Mouse (Mus musculus): Measurements from ENCODE around the gene Cmpk2. TPM values are rescaled to one million over a fixed set of nuclear protein-coding genes. Genes with fewer than 3 reads are reported as not detected.

Gene Cmpk2
- polyA plus RNA-seq, 1 experiment from 2014 or later = 2.3 TPM

Other genes with a start within 250 kb of the Cmpk2 start
- 11.8 and 16.6 TPM in 2 replicates for gene Rnf144a, start 54.0 kb upstream of the Cmpk2 start, polyA plus RNA-seq (2015; fragmentation: Nextera tagmentation; extraction: Ambion mirVana)
- gene Rsad2, start 12.8 kb upstream of the Cmpk2 start, polyA plus RNA-seq (2015; fragmentation: Nextera tagmentation; extraction: Ambion mirVana) = 2.6 and 3.5 TPM in 2 replicates